Mouse (Mus musculus) liver, embryonic 14.5 days (tissue): ENCODE measurements at regions not wholly inside any gene's neighbourhood (a gene's known extent, or its start where the extent isn't known, plus 50 kb on each side); places are given as distances from the start of the nearest gene placed in this dataset.

Experiments
- CTCF ChIP-seq: IDR thresholded peaks from 2 replicates; pipeline ENCODE4 v1.5.1; 2016; ENCODE audit warnings: antibody characterized with exemption, low read depth, control low read depth
- EP300 ChIP-seq: IDR thresholded peaks from 2 replicates; pipeline ENCODE4 v1.6.1; 2016; ENCODE audit warnings: antibody characterized with exemption, low read depth

DNA sequence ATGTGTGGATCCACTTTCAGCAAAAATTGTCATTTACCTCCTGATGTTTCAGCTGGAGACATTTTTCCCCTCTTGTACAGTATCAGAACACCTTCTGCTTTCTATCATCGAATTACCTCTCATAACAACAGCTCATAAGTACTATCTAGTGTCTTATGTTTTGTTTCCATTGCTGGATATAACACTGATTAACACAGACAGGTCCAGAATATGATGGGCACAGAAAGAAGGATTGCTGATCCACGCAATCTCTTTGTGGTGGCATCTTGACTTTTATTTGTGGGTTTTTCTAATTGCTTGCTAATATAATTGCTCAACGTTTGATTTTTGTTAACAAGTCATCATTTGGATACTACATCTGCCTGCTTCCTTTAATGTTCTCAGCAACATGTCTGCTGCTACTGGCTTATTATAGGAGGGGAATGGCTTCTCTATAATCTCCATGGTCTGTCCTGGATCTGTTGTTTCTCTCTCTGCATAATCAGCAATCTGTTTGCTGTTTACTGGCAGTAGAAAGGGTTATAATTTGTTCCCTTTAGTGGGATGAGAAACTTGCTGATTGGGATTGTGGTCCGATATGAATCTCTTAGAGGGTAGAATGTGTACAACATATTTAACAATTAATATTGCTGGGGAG is 320.2 kb upstream of the 2610001J05Rik start:
- TF ChIP-seq CTCF, result no peak
- TF ChIP-seq EP300, result no peak
